Mouse (Mus musculus): ENCODE measurements around the gene Tmem63a. TPM values are rescaled to one million over a fixed set of nuclear protein-coding genes. Genes with fewer than 3 reads are reported as not detected.
A peak's percentile ranks its signal among the peaks of the same experiment; 100 is the strongest.

Tmem63a gene
- total RNA-seq, 1 experiment from 2014 or later, result 21.8 TPM

DNA sequence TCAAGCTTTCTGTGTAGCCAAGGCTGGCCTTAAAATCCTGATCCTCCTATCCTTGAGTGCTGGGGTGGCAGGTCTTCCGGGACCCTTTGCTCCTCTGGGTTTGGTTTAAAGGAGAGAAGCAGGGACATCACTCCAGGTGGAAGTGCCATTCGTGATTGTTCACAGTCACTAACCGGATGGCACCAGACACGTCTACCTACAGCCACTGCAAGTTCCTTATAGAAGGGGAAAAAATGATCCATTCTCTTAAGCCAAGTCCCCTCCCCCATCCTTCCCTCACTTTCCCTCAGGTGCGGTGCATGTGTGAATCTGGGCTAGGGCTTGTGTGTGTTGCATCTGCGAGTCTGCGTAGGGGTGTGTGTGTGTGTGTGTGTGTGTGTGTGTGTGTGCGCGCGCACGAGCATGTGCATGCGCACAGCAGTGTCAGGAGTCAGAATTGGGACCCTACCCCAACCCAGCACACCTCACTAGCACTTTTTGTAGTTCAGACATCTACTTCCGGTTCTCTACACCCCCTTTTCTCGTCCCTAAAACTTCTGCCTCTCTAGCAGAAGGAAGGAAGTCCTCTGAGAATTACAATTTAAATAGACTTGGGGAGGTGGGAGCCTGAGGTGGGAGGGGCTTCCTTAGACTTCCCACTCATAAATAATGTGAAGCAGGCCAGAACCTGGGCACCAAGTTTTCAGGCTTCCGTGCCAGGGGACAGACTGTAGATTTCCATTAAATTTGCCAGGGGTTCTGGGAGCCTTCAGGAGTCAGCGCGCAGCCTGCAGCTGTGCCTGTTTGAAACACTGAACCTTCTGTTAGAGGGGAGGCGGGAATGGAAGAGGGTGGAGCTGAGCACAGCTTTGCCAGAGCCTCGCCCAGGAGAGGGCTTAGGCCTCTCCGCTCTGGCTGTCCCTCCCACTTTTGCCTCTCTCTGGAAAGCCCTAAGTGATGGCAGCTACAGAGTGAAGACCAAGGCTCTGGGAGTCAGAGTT, 3.1 kb downstream of the Tmem63a start:
- peak; percentile 31 to 50 for ATAC-seq (replicated peaks in 1 of 2; ENCODE audit: insufficient read depth in 1 of 2, low FRiP score in 2 of 2, low TSS enrichment in 1 of 2, low read depth in 1 of 2, poor library complexity in 2 of 2, severe bottlenecking in 2 of 2)

DNA sequence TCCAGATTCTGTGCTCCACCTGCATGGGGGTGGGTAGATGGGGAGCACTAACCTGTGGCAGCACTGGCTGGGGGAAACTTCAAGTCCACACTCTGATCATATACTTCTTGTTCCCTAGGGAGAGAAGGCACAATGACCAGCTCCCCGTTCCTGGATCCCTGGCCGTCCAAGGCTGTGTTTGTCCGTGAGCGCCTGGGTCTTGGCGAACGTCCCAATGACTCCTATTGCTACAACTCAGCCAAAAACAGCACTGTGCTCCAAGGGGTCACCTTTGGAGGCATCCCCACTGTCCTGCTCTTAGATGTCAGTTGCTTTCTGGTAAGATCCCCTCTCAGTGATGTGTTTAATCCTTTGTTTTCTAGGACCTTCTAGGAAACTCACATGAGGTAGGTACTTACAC, 4.3 kb downstream of the Tmem63a start:
- no peak for ATAC-seq (replicated peaks in 1 of 2; ENCODE audit: insufficient read depth in 1 of 2, low FRiP score in 2 of 2, low TSS enrichment in 1 of 2, low read depth in 1 of 2, poor library complexity in 2 of 2, severe bottlenecking in 2 of 2)

DNA sequence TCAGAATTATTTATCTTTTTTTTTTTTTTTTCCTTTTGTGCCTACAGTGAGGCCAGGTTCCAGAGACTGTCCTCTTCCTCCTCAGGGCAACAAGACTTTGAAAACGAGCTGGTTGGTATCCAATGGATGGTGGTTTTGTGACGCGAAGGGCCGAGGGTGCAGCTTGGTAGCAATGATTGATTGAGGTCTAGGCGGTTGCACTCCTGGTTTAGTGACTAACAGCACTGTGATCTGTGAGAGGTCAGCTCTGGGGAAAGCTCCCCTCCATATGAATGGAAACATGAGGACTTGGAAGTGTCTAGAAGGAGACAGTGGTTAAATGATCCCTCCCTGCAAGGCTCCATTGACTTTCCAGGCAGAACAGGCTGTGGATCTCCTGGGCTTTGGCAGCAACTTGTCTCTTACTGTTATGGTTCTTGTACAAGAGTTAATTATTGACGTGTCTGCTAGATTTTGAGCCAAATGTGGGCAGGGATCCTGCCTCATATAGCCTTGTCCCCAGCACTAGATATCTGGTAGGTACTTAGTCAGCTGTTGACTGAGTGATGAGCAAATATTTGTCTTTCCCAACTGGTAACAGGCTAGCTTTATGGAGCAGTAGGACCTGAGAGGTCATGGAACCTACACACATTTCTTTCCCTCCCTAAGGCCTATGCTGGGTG, 10.1 kb downstream of the Tmem63a start:
- no peak for ATAC-seq (replicated peaks in 1 of 2; ENCODE audit: insufficient read depth in 1 of 2, low FRiP score in 2 of 2, low TSS enrichment in 1 of 2, low read depth in 1 of 2, poor library complexity in 2 of 2, severe bottlenecking in 2 of 2)

DNA sequence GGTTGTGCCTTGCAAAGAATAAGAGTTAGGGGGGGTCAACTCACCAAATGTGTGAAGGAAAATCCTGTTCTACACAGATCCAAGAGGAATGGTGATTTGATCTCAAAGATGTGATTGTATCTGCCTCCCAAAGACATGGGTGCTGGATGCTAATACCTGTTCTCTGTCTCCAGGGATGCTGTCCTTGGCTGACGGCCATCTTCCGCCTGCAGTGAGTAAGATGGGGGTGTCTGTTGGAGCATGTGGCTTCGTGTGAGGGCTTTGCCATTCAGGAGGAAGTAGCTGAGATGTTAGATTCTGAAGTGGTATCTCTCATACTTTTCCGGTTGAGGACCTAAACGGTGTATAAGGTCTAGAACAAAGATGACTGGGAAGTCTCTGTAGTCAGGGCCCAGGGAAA, 10.7 kb downstream of the Tmem63a start:
- ATAC-seq (replicated peaks in 1 of 2; ENCODE audit: insufficient read depth in 1 of 2, low FRiP score in 2 of 2, low TSS enrichment in 1 of 2, low read depth in 1 of 2, poor library complexity in 2 of 2, severe bottlenecking in 2 of 2), result no peak

DNA sequence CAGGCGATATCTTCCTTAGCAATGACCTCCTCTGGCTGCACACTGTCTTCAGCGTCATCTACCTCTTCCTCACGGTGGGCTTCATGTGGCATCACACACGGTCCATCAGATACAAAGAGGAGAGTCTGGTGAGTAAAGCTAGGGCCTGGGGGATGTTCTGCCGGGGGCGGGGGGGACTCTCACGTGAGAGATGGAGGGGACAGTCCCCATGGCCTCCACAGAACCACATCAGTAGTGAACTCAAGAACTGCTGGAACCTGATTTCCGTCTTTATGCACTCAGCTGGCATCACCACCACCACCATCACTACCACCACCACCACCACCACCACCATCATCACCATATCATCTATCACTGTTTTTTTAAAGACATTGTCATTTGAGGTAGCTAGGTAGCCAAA, 14.3 kb downstream of the Tmem63a start:
- no peak for ATAC-seq (replicated peaks in 1 of 2; ENCODE audit: insufficient read depth in 1 of 2, low FRiP score in 2 of 2, low TSS enrichment in 1 of 2, low read depth in 1 of 2, poor library complexity in 2 of 2, severe bottlenecking in 2 of 2)

DNA sequence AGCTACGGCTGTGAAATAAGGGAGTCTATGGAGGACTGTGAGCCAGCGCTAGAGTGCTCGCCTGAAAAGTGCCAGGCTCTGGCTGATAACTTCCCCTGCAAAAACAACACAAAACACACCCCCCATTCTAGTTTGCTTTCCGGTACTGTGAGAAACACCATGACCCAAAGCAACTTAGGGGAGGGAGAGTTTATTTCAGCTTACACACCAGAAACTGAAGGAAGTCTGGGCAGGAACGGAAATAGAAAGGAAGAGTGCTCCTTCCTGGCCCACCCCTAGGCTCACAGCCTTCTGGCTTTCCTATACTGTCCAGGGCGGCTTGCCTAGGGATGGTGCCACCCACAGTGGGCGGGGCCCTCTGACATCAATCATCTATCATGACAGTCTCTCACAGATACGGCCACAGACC, 14.8 kb downstream of the Tmem63a start:
- peak; percentile 31 to 43; a peak in 3 of 4 replicates for ATAC-seq (replicated peaks in 1 of 2; ENCODE audit: insufficient read depth in 1 of 2, low FRiP score in 2 of 2, low TSS enrichment in 1 of 2, low read depth in 1 of 2, poor library complexity in 2 of 2, severe bottlenecking in 2 of 2)

DNA sequence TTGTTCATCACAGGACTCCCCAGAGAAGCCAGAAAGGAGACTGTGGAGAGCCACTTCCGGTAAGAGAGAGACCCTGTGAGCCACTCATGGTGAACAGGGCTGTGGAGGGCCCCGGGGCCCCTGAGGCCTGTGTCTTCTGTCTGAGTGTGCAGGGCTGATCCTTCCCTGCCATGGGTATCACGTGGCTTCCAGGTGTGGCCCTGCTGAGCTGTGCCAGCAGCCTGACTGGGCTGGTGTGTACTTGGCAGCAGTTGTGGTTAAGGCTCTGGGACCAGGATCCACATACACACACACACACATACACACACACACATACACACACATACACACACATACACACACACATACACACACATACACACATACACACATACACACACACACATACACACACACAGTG, 15.8 kb downstream of the Tmem63a start:
- no peak for ATAC-seq (replicated peaks in 1 of 2; ENCODE audit: insufficient read depth in 1 of 2, low FRiP score in 2 of 2, low TSS enrichment in 1 of 2, low read depth in 1 of 2, poor library complexity in 2 of 2, severe bottlenecking in 2 of 2)

DNA sequence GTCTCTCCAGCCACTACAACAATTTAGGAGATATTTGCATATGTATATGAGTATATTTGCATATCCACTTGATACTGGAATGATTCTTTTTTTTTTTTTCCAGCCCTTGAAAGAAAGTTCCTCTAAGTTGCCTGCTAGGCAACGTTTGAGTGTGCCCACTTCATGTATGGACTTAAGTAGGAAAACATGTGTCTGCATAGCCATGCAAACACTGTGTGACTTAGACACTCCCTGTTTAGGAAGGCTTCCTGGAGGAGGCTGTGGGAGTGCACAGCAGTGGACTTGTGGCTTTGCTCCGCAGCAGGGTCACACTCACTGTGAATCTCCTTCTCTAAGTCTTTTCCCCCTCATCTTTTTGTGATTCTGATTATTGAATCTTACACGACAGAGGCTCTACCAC, 16.7 kb downstream of the Tmem63a start:
- no peak for ATAC-seq (replicated peaks in 1 of 2; ENCODE audit: insufficient read depth in 1 of 2, low FRiP score in 2 of 2, low TSS enrichment in 1 of 2, low read depth in 1 of 2, poor library complexity in 2 of 2, severe bottlenecking in 2 of 2)

DNA sequence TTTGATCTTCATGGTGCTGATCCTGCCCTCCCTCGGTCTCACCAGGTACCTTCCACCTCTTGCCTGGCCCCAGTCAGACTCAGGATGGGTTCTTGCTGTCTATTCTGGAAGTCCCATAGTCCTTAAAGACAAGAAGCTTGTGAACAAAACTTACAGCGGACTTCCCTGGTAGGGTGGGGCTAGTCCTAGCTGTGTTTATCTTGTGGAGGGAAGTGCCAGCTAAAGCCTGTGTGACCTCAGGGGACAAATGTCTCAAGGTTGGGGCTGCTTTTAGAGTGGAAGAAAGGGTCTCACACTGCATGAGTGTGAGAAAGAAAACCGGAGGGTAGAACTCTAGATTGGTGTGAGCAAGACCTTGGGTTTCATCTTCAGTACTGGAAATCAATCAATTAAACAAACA, 23.6 kb downstream of the Tmem63a start:
- ATAC-seq (replicated peaks in 1 of 2; ENCODE audit: insufficient read depth in 1 of 2, low FRiP score in 2 of 2, low TSS enrichment in 1 of 2, low read depth in 1 of 2, poor library complexity in 2 of 2, severe bottlenecking in 2 of 2), result no peak

DNA sequence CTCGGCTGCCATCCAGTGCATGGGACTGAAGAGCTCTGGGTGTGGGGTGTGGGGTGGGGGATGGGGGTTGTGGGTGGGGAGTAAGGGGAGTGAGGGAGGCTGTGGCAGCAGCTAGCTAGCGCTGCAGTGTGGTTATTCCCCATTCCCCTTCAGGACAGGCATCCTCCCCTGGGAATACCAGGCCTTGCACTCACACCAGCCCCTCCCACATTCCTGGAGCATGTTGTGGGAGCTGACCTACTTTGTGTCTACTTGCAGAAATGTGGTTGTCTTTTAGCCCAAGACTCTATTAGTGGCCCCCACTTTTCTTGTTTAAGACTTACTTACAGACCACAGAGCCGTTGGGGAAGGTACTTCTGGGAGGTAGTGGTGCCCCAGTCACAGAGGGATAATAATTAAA, 24.4 kb downstream of the Tmem63a start:
- ATAC-seq (replicated peaks in 1 of 2; ENCODE audit: insufficient read depth in 1 of 2, low FRiP score in 2 of 2, low TSS enrichment in 1 of 2, low read depth in 1 of 2, poor library complexity in 2 of 2, severe bottlenecking in 2 of 2), result no peak

DNA sequence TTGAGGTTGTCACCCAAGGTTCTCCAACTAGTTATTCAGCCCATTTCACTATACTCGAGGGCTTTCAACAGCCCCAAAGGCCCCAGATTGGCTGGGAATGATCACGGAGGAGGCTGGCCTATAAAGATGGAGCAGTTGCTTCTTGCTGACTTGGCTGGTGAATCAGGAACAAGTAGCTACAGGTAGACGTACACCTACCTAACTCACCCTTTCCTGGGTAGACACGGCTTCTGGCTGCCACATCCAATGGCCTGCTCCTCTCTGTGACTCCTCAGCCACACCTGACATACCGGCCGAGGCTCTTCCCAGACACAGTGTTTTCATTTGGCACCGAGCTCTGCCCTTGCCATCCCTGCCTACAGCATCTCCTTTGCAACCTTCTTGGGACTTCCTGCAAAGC, 25.1 kb downstream of the Tmem63a start:
- ATAC-seq (replicated peaks in 1 of 2; ENCODE audit: insufficient read depth in 1 of 2, low FRiP score in 2 of 2, low TSS enrichment in 1 of 2, low read depth in 1 of 2, poor library complexity in 2 of 2, severe bottlenecking in 2 of 2), result no peak

DNA sequence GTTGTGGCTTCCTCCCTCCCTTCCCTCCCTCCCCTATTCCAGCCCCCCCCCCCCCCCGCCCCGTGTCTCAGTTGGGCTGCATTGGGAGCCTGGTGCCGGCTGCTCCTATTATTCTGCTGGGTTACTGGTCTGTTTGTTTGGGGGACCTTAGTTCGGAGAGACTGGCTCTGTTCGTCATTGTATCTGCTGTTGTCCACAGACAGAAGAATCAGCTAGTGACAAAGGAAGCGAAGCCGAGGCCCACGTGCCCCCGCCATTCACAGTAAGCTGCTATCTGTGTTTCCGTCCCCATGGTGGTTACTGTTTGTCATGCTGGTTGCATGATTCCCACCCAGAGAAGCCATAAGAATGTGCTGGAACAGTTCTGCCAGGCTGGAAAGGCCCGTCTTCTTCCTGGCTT, 30.8 kb downstream of the Tmem63a start:
- ATAC-seq (replicated peaks in 1 of 2; ENCODE audit: insufficient read depth in 1 of 2, low FRiP score in 2 of 2, low TSS enrichment in 1 of 2, low read depth in 1 of 2, poor library complexity in 2 of 2, severe bottlenecking in 2 of 2), result no peak

DNA sequence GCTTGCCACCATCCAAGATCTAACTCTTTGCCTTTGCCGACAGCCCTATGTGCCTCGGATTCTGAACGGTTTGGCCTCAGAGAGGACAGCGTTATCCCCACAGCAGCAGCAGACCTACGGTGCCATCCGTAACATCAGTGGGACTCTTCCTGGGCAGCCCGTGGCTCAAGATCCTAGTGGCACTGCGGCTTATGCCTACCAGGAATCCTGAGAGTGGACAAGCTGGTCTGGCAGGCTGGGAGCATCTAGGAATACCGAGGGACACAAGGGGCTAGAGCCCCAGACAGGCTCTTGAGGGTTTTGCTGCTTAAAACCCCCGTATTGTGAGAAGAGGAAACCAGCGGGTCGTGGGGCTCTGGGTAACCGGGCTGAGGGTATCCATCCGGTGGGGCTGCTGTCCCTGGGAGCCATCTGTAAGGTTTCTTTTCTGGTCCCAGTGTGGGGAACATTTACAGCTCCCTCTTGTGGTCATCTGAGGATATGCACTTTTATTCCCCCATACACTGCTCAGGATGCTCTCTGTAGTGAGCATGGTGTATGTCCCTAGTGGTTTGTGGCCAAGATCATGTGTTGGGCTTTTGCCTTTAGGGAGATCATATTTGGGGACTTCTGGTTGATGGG, 32.1 kb downstream of the Tmem63a start:
- peak; percentile 54 to 74 for ATAC-seq (replicated peaks in 1 of 2; ENCODE audit: insufficient read depth in 1 of 2, low FRiP score in 2 of 2, low TSS enrichment in 1 of 2, low read depth in 1 of 2, poor library complexity in 2 of 2, severe bottlenecking in 2 of 2)

DNA sequence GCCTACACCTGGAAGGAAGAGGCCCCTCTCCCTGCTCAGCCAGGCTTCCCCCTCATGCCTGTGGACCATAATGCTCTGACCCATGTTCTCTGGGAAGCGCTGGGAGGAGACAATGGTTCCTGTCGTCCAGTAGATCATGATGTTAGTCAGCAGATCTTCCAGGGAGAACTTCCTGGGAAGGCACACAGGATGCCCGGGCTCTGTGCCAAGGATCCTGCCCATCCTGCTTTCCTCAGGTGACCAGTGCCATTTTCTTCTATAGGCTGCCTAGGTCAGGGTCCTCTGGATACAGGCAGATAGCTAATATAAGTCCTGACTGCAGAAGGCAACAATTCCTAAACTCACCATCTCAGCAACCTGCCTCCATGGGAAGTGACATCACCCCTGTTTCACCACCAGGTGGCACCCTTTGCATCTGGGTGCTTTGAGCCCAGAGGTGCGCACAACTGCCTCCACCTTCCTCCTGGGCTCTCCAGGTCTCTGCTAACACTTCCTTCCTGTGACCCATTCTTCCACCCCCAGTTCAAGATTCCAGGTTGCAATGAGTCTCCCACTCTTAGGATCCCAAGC, 34.1 kb downstream of the Tmem63a start:
- ATAC-seq (replicated peaks in 1 of 2; ENCODE audit: insufficient read depth in 1 of 2, low FRiP score in 2 of 2, low TSS enrichment in 1 of 2, low read depth in 1 of 2, poor library complexity in 2 of 2, severe bottlenecking in 2 of 2), result peak; percentile 32 to 52; a peak in 2 of 4 replicates

DNA sequence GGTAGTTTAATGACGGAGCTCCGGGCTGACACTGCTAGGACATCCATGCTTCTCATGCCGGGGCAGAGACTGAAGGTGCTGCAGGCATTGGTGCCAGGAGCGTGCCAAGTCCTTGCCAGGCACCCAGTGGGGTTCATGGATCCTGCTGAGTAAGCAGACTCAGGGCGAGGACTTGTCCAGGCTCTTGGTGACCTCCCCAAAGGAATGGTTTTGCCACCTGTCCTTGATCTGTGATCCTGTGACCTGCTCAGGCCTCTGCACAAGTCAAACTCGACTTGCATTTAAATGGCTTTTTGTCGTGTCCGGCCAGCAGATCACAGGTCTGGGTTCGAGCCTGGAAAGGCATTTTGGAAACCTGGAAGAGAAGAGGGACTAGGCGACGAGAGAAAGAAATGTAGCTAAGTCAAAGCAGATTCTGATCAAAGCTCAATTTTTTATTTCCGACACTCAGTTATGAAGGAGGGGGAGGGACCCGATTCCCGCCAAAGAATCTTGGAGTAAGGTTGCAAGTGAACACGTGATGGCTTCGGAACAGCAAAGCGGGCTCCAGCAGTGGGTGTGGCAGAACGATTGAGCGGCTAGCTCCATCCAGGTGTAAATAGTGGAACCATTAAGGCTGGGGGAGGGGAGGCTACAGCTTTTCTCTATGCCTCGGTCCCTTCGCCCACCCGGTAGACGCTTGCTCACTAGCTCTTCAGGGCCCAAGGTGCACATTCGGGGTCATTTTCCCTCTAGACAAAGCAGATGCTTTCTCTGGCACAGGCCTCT, 37.5 kb downstream of the Tmem63a start:
- no peak for ATAC-seq (replicated peaks in 1 of 2; ENCODE audit: insufficient read depth in 1 of 2, low FRiP score in 2 of 2, low TSS enrichment in 1 of 2, low read depth in 1 of 2, poor library complexity in 2 of 2, severe bottlenecking in 2 of 2)

DNA sequence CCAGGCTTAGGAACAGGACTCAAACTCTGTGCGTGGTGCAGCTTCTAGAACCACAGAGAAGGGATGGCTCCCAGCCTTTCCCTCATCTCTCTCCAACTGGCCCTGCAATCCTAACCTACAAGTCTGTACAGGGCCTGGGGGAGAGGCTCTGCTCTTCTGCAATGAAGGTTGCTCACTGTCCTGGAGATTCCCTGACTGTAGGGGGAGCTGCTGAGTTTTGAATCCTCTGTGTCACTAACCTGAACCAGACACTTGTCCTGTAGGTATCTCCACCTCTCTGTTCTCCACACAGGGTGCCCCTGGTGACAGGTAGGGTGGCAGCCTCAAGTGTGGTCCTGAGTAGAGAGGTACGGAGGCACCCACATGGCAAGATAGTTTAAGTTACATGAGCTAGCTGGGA, 38.3 kb downstream of the Tmem63a start:
- peak in 1 of 2 experiments; percentile 42; a peak in 1 of 4 replicates for ATAC-seq (replicated peaks in 1 of 2; ENCODE audit: insufficient read depth in 1 of 2, low FRiP score in 2 of 2, low TSS enrichment in 1 of 2, low read depth in 1 of 2, poor library complexity in 2 of 2, severe bottlenecking in 2 of 2)
